Mouse (Mus musculus) right cerebral cortex, postnatal 10 days (tissue): ENCODE measurements at regions not wholly inside any gene's neighbourhood (a gene's known extent, or its start where the extent isn't known, plus 50 kb on each side); places are given as distances from the start of the nearest gene placed in this dataset.

ENCODE experiments used
- DNase-seq, 2 experiments: peaks; one replicate each; pipeline ENCODE4 v3.0.0; 2021; ENCODE audit warnings: low spot score in 2 of 2

DNA sequence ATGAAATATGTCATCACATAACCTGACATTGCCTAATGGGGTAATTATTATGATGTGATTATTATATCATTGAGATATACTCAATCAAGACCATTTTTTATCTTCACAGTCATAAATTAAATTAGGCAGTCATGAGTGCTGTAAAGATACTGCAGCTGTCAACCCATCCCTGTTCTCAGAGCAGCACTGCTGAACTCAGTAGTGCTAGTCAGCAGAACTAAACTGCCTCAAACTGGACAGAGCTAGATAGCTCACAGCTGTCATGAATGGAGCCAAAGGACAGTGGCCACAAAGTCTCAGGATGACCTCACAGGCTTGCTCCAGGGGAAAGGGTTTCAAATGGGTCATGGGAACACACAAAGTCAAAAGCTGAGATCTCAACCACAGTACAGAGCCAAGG is 71.3 kb downstream of the Gm6760 start:
- DNase-seq: no peak

- no peak for DNase-seq
Observed at GRCm38 (mm10) chrX:64058389-64058788, 93.6 kb downstream of the Gm6760 start.

DNA sequence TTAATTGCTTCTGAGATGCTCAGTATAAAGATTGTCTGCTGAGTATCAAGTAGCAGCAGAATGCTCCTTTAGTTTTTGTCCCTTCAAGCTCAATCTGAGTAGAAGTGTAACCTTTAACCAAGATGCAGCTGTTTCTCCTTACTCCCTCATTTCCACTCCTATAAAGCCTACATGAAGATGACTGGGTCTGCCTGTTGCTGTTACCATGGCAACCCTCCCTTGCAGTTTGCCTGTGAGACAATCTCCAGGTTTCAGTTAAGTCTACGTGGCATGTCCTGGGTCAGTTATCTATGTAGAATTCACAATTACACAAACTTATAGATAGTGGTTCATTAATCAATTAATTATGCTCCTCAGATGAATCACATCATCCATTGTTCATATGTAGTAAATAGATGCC is 95.2 kb downstream of the Gm6760 start:
- peak in 1 of 2 experiments; percentile 22 for DNase-seq
